Mouse (Mus musculus) midbrain, embryonic 11.5 days (tissue): Measurements from ENCODE around the gene Sema3a. TPM values are rescaled to one million over a fixed set of nuclear protein-coding genes. Genes with fewer than 3 reads are reported as not detected.
A peak's percentile ranks its signal among the peaks of the same experiment; 100 is the strongest.

Experiments
- ATAC-seq: fragments of 200-750 bp; cut with Nextera tagmentation; 2 replicates; pipeline ENCODE4 v1.8.0; 2017; ENCODE audit warnings: moderate TSS enrichment, moderate library complexity; ENCODE audit not compliant: low FRiP score
- DNase-seq: peaks from one replicate; pipeline ENCODE4 v3.0.0; 2015; ENCODE audit warnings: low spot score; ENCODE audit errors: missing footprints
- H3K27ac ChIP-seq: fragments of 300-500 bp; sonication (generic); 2 replicates; pipeline ENCODE4 v1.5.1; 2014; ENCODE audit warnings: low read depth, low read length
- H3K27me3 ChIP-seq: fragments of 300-500 bp; sonication (generic); 2 replicates; pipeline ENCODE4 v1.6.1; 2014; ENCODE audit warnings: mild to moderate bottlenecking, low read length, moderate library complexity, mixed read lengths; ENCODE audit not compliant: control insufficient read depth, insufficient read depth
- H3K36me3 ChIP-seq: fragments of 300-500 bp; sonication (generic); 2 replicates; pipeline ENCODE4 v1.6.1; 2014; ENCODE audit warnings: mild to moderate bottlenecking, low read length, moderate library complexity, mixed read lengths; ENCODE audit not compliant: control insufficient read depth, insufficient read depth
- H3K4me1 ChIP-seq: fragments of 300-500 bp; sonication (generic); 2 replicates; pipeline ENCODE4 v1.6.1; 2014; ENCODE audit warnings: low read length; ENCODE audit not compliant: control insufficient read depth, insufficient read depth
- H3K4me2 ChIP-seq: fragments of 300-500 bp; sonication (generic); 2 replicates; pipeline ENCODE4 v1.6.1; 2014; ENCODE audit warnings: mild to moderate bottlenecking, moderate library complexity
- H3K4me3 ChIP-seq: fragments of 300-500 bp; sonication (generic); 2 replicates; pipeline ENCODE4 v1.5.1; 2014; ENCODE audit warnings: low read depth, low read length
- H3K9ac ChIP-seq: fragments of 300-500 bp; sonication (generic); 2 replicates; pipeline ENCODE4 v1.6.1; 2014; ENCODE audit warnings: low read length
- H3K9me3 ChIP-seq: fragments of 300-500 bp; sonication (generic); 2 replicates; pipeline ENCODE4 v1.6.1; 2016; ENCODE audit warnings: low read length; ENCODE audit not compliant: control insufficient read depth
- WGBS: fragments of 180-500 bp; shearing (Covaris S2); extraction: QIAGEN DNeasy Blood & Tissue Kit; methylation state at CpG from one replicate; pipeline ENCODE4 v1.1.7; 2014; 5-methylcytosine and 5-hydroxymethylcytosine counted together
- polyA plus RNA-seq: library from polyadenylated mRNA; unstranded; fragments of >200 nt; fragmentation: Nextera tagmentation; extraction: Ambion mirVana; gene quantifications from 2 replicates; pipeline ENCODE4 v1.2.1, GENCODE M21; 2014

Sema3a gene
- polyA plus RNA-seq, 1 experiment from 2014 or later, result 10.4 TPM

DNA sequence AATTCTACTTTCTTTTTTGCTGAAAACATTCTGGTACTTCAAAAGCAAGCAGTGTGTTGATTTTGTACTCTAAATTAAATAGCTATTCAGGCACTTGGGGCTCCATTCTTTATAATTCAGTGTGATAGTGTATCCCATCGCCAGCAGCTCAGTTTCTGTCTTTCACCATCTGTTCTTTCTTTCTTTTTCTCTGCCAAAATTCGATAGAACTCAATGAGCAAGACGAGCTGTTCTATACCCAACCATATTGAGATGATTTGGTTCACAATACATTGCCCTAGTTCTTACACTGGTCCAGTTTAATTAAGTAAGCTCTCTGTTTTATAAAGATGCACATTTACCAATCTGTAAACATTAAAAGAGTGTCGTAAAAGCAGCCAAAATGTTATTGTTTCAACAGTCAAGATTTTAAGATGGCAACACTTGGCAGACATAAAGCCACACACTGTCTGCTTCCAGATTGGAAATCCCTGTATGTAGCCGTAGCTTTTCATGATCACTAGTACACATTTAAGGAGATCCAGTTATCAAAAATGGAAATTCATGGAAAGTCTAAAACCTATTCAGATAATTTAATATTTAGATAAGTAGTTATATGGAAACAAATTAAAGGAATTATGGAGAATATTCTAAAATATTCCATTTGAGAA is 296.2 kb downstream of the Sema3a start:
- no peaks in the 10 kb centered on the region for H3K9me3 ChIP-seq
- no peaks in the 10 kb centered on the region for H3K27me3 ChIP-seq
- no peak overlapping the region for H3K9ac ChIP-seq
- H3K4me1 ChIP-seq, result 0 out of 2 replicates have a peak, but pooled peaks cover 2% of the 10 kb centered on the region
- no peaks in the 10 kb centered on the region for H3K36me3 ChIP-seq
- H3K4me2 ChIP-seq, result no peak overlapping the region
- H3K27ac ChIP-seq, result no peak overlapping the region
- WGBS, result 74% methylated on average over 5 of the region's 5 CpGs
- peak; percentile 70 for DNase-seq
- H3K4me3 ChIP-seq, result no peak overlapping the region
- no peak for ATAC-seq

DNA sequence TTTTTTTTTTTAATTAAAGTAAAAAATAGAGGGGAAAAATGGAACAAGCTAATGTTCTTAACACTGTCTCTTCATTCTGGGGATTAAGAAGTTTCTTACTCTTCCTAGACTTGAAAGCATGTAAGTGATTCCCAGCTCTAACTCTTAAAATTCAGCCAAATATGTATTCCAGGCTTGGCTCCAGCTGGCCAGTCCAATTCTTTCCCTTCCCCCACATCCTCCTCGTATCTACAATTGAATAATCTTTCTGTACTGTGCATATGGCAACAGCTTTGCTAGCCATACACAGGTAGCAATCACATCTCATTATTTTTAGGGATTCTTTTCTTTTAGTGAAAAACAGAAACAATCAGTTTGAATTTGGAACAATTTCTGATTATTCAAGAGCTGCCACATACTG is 303.5 kb downstream of the Sema3a start:
- Histone ChIP-seq H3K27ac (no peak overlapping the region), H3K4me3 (no peak overlapping the region), H3K4me1 (no peaks in the 10 kb centered on the region), H3K4me2 (no peak overlapping the region), H3K27me3 (no peaks in the 10 kb centered on the region), H3K9me3 (no peaks in the 10 kb centered on the region), H3K36me3 (no peaks in the 10 kb centered on the region), H3K9ac (no peak overlapping the region)
- DNase-seq, result peak; percentile 57
- ATAC-seq, result no peak
- 73% methylated on average over 1 of the region's 1 CpGs for WGBS

DNA sequence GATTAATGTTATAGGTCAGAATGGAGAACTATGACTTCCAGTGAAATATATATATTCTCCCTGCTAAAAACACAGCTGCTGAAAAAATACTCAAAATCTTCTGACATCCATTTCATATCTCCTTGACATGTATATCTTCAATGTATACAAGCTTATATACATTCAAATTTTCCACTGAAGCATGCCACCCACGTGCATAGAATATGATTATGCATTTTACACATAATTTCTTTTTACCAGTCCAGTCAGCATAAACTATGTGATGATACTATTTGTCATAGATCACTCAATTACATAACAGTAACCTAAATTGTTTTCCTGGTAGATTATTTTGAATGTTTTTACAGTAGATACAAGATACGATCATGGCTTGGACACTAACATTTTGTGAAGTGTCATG is 306.6 kb downstream of the Sema3a start:
- Histone ChIP-seq H3K9me3 (no peaks in the 10 kb centered on the region), H3K36me3 (no peaks in the 10 kb centered on the region), H3K4me3 (no peak overlapping the region), H3K27ac (no peak overlapping the region), H3K4me1 (no peaks in the 10 kb centered on the region), H3K27me3 (no peaks in the 10 kb centered on the region), H3K9ac (no peak overlapping the region), H3K4me2 (no peak overlapping the region)
- ATAC-seq, result no peak
- DNase-seq, result no peak
- 88% methylated on average over 2 of the region's 2 CpGs for WGBS

DNA sequence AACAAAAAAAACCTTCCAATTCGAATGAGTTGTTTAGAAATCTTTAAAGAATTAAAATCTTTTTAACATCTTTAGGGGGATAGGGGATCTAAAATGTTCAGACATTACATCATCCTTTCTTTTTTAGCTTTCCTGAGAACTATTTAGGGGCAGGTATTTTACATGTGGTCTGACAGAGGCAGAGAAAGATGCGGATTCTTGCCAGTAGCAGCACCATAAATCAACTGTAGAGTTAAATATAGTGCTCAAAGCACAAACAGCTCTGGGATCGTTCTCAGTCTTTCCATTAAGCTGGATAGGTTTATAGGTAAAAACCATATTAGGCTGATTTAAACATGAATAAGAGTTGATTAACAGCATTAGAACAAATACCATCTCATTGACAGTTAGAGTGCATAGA is 307.4 kb downstream of the Sema3a start:
- 86% methylated on average over 3 of the region's 3 CpGs for WGBS

DNA sequence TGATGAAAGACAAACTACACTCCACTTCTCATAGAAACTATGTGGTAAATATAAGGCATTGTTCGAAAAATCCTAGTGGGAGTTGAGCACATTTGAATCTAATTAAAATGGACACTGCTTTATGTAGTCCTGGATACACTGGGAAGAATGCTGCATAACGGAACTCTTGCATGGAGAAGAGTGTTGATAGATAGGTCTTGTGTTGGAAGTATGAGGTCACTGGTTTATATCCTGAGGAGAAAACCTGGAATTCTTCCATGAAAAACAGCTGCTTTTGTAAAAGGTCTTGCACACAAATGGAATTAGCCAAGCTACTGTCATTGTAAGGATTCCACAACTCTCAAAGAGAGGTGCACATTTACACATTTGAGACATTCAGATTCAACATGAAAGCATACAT is 308.1 kb downstream of the Sema3a start:
- WGBS, result 81% methylated on average over 2 of the region's 2 CpGs
- DNase-seq (peak; percentile 64), ATAC-seq (no peak)
- Histone ChIP-seq H3K4me2 (no peak overlapping the region), H3K9me3 (no peaks in the 10 kb centered on the region), H3K36me3 (no peaks in the 10 kb centered on the region), H3K9ac (no peak overlapping the region), H3K4me3 (no peak overlapping the region), H3K27me3 (no peaks in the 10 kb centered on the region), H3K4me1 (no peaks in the 10 kb centered on the region), H3K27ac (no peak overlapping the region)

More for the DNA sequence above, 307.4 kb downstream of the Sema3a start:
- Histone ChIP-seq H3K4me1 (no peaks in the 10 kb centered on the region), H3K27me3 (no peaks in the 10 kb centered on the region), H3K4me2 (no peak overlapping the region), H3K36me3 (no peaks in the 10 kb centered on the region), H3K27ac (no peak overlapping the region), H3K9me3 (no peaks in the 10 kb centered on the region), H3K4me3 (no peak overlapping the region), H3K9ac (no peak overlapping the region)
- DNase-seq (peak; percentile 64), ATAC-seq (no peak)

DNA sequence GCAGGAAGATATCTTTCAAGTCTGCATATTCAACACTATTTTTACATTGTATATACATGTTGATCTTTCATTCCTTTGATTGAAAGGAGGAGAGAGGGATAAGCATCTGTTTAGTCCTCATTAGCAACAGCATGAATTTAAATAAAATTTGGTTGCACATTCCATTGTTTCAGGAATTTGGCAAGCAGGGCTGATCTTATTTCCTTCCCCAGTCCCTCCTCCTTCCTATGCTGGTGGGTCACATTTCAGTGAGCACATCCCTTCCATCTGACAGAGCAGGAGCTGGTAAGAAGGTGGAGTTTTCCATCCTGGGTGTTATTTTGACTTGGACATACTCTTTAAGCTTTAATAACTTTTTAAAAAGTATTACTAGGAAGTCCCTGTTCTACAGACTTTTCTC is 315.9 kb downstream of the Sema3a start:
- Histone ChIP-seq H3K27ac (no peak overlapping the region), H3K4me2 (no peak overlapping the region), H3K9ac (no peak overlapping the region), H3K27me3 (no peaks in the 10 kb centered on the region), H3K9me3 (no peaks in the 10 kb centered on the region), H3K4me1 (no peaks in the 10 kb centered on the region), H3K36me3 (no peaks in the 10 kb centered on the region), H3K4me3 (no peak overlapping the region)
- ATAC-seq (no peak), DNase-seq (peak; percentile 56)

DNA sequence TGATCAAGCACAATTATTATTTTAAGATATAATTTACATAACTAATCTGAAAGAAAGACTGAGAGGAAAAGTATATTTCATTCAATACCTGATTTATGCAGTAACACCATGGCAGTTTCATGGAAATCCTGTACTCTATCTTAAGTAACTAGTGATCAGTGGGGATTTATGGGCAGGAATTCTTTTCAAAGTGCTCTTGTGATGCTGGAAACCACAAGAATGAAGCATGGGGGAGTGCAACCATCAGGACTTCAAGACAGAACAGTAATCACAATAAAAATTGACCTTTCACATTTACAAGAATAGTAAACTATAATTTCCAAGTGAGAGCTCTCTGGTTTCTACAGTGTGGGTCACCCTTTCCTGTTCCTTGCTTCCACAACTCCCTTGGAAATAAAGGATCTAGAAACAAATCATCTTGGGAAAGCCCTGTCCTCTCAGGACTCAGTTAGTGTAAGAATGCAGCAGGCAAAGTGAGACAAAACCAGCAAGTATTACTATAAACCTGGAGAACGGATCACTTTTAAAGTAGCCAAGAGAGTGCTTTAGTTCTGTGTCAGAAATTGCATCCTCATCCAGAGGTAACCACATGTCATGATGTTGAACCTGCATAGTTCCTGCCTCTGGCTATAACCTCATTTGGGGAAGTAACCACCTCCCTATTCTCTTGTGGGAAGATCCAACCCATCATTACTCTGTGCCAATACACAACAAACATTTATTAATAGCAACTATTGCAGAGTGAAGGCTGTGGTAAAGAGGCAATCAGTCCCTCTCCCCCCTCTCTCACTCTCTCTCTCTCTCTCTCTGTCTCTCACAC is 335.2 kb downstream of the Sema3a start:
- Histone ChIP-seq H3K9me3 (no peaks in the 10 kb centered on the region), H3K4me3 (no peak overlapping the region), H3K4me2 (no peak overlapping the region), H3K4me1 (no peaks in the 10 kb centered on the region), H3K9ac (no peak overlapping the region), H3K36me3 (no peaks in the 10 kb centered on the region), H3K27ac (no peak overlapping the region), H3K27me3 (no peaks in the 10 kb centered on the region)
- no peak for ATAC-seq
- DNase-seq, result no peak
- WGBS, result 94% methylated on average over 1 of the region's 1 CpGs

DNA sequence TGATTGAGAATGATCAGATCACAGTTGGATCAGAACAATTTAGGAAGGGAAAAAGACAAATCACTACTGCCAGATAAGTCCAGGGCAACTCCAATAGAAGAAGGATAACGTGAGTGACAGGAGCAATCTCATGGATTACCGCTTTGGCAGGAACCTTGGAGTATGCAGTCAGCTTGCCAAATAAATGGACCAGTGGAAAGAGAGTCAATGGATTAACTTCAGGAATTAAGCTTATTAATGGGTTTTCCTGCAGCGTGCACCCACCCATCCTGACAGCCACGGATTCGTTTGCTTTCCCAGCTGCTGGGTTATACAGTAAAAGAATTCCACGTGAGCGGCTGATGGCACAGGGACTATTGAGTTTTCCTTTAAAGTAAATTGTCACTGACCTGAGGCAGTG is 343.6 kb downstream of the Sema3a start:
- ATAC-seq (no peak), DNase-seq (no peak)
- Histone ChIP-seq H3K9me3 (no peaks in the 10 kb centered on the region), H3K36me3 (no peaks in the 10 kb centered on the region), H3K4me1 (no peaks in the 10 kb centered on the region), H3K27me3 (no peaks in the 10 kb centered on the region), H3K4me2 (no peak overlapping the region), H3K9ac (no peak overlapping the region), H3K27ac (no peak overlapping the region), H3K4me3 (no peak overlapping the region)
- WGBS, result 63% methylated on average over 7 of the region's 7 CpGs

DNA sequence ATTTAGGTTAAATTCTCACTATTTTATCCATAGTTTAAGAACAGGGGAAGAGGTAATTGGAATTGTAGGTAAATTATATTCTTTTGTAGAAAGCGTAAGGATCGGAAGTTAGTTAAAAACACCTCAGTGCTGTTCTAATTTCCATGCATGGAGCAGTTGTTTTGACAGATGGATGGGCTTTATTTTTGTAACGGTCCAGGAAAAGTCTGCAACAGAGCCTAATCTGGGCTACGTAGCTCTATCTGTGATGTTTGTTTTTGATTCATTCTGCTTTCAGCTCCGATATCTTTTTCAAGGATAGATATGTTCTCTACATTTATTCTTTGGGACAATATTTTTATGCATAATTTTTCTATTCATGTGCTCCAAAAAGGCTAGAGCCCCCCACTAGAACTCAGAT is 344.2 kb downstream of the Sema3a start:
- no peak overlapping the region for H3K9ac ChIP-seq
- WGBS, result 81% methylated on average over 5 of the region's 5 CpGs

More for the DNA sequence above, 344.2 kb downstream of the Sema3a start:
- H3K4me2 ChIP-seq, result no peak overlapping the region
- H3K4me1 ChIP-seq, result no peaks in the 10 kb centered on the region
- H3K36me3 ChIP-seq, result no peaks in the 10 kb centered on the region
- ATAC-seq (no peak), DNase-seq (no peak)
- H3K27me3 ChIP-seq, result no peaks in the 10 kb centered on the region
- H3K9me3 ChIP-seq, result no peaks in the 10 kb centered on the region
- H3K27ac ChIP-seq, result no peak overlapping the region
- no peak overlapping the region for H3K4me3 ChIP-seq
